Mouse (Mus musculus) heart, adult 2 months (tissue): ENCODE measurements around the gene Adamts15.

Experiments
- CTCF ChIP-seq: fragments of 200-600 bp; IDR thresholded peaks from 2 replicates; pipeline ENCODE4 v1.8.1; 2022; ENCODE audit warnings: antibody characterized with exemption, mild to moderate bottlenecking, moderate library complexity
- EP300 ChIP-seq: fragments of 200-500 bp; IDR thresholded peaks from 2 replicates; pipeline ENCODE4 v1.6.1; 2011; ENCODE audit warnings: low read depth, low read length, control low read depth; ENCODE audit not compliant: insufficient read depth
- POLR2A ChIP-seq: fragments of 200-500 bp; IDR thresholded peaks from 2 replicates; pipeline ENCODE4 v1.6.1; 2011; ENCODE audit warnings: mild to moderate bottlenecking, low read depth, low read length, control low read depth; ENCODE audit not compliant: insufficient read depth

- TF ChIP-seq CTCF (no peak), POLR2A (no peak), EP300 (no peak)
Measured at GRCm38 (mm10) chr9:30849444-30849843, 72.8 kb downstream of the Adamts15 start.
